Mouse (Mus musculus): ENCODE measurements around the gene Akap8. TPM values are rescaled to one million over a fixed set of nuclear protein-coding genes. Genes with fewer than 3 reads are reported as not detected.
A peak's percentile ranks its signal among the peaks of the same experiment; 100 is the strongest.

The Akap8 gene
- total RNA-seq, 2 experiments from 2014 or later = 89.0 to 107 TPM

GRCm38 (mm10) chr17:32283771-32284221, 37.2 kb downstream of the Akap8 start:
- peak; percentile 54 to 56 for DNase-seq

- DNase-seq = no peak
Measured at GRCm38 (mm10) chr17:32283341-32283740, 37.7 kb downstream of the Akap8 start.

- DNase-seq = no peak
Measured at GRCm38 (mm10) chr17:32281611-32282310, 39.3 kb downstream of the Akap8 start.

- DNase-seq = no peak
Measured at GRCm38 (mm10) chr17:32281126-32281525, 39.9 kb downstream of the Akap8 start.

GRCm38 (mm10) chr17:32280575-32280974, 40.5 kb downstream of the Akap8 start:
- no peak for DNase-seq

- no peak for DNase-seq
Measured at GRCm38 (mm10) chr17:32277201-32277600, 43.8 kb downstream of the Akap8 start.

- no peak for DNase-seq
Measured at GRCm38 (mm10) chr17:32275568-32275967, 45.5 kb downstream of the Akap8 start.

- DNase-seq = no peak
Measured at GRCm38 (mm10) chr17:32269151-32269550, 51.9 kb downstream of the Akap8 start.

GRCm38 (mm10) chr17:32268540-32268960, 52.5 kb downstream of the Akap8 start:
- DNase-seq = no peak

GRCm38 (mm10) chr17:32268096-32268495, 52.9 kb downstream of the Akap8 start:
- DNase-seq = no peak

GRCm38 (mm10) chr17:32267617-32268016, 53.4 kb downstream of the Akap8 start:
- DNase-seq = no peak

- no peak for DNase-seq
Measured at GRCm38 (mm10) chr17:32263672-32264071, 57.4 kb downstream of the Akap8 start.

- peak; percentile 63 to 72 for DNase-seq
Measured at GRCm38 (mm10) chr17:32262831-32263559, 58.0 kb downstream of the Akap8 start.

- no peak for DNase-seq
Measured at GRCm38 (mm10) chr17:32258869-32259268, 62.2 kb downstream of the Akap8 start.

GRCm38 (mm10) chr17:32257944-32258343, 63.1 kb downstream of the Akap8 start:
- DNase-seq = no peak

- DNase-seq = no peak
Measured at GRCm38 (mm10) chr17:32257452-32257851, 63.6 kb downstream of the Akap8 start.

- no peak for DNase-seq
Measured at GRCm38 (mm10) chr17:32256896-32257295, 64.1 kb downstream of the Akap8 start.

Other genes with a start within 250 kb of the Akap8 start
- 1 to 10 TPM; 7.0 to 8.2 TPM for gene Notch3, start 154.4 kb downstream of the Akap8 start, total RNA-seq (2021)
- gene Ephx3, start 131.7 kb downstream of the Akap8 start, total RNA-seq (2021) = under 1 TPM; 0.23 to 0.75 TPM
- gene Brd4, start 36.5 kb downstream of the Akap8 start, total RNA-seq (2021) = 100 to 1,000 TPM; 107 to 127 TPM
- gene Akap8l, start 29.4 kb upstream of the Akap8 start, total RNA-seq (2021) = 100 to 1,000 TPM; 203 to 228 TPM
- gene Wiz, start 68.2 kb upstream of the Akap8 start, total RNA-seq (2021) = 10 to 100 TPM; 48.8 to 49.4 TPM
- gene Rasal3, start 82.3 kb upstream of the Akap8 start, total RNA-seq (2021) = 1 to 10 TPM; 2.8 to 3.6 TPM
- not detected for gene Pglyrp2, start 102.9 kb upstream of the Akap8 start, total RNA-seq (2021)
- not detected for gene Cyp4f39, start 131.5 kb upstream of the Akap8 start, total RNA-seq (2021)
- gene Cyp4f17, start 184.8 kb upstream of the Akap8 start, total RNA-seq (2021) = 1 to 10 TPM; 4.6 to 5.0 TPM
- gene Cyp4f16, start 215.3 kb upstream of the Akap8 start, total RNA-seq (2021) = 1 to 10 TPM; 5.6 to 6.0 TPM